Mouse (Mus musculus) hindbrain, postnatal 0 days (tissue): ENCODE results near the gene Asna1. TPM values are rescaled to one million over a fixed set of nuclear protein-coding genes. Genes with fewer than 3 reads are reported as not detected.

Experiments
- ATAC-seq: fragments of 200-750 bp; cut with Nextera tagmentation; 2 replicates; pipeline ENCODE4 v1.8.0; 2017; ENCODE audit warnings: mild to moderate bottlenecking, moderate TSS enrichment, moderate library complexity
- DNase-seq: peaks from one replicate; pipeline ENCODE4 v3.0.0-alpha.2; 2015; ENCODE audit warnings: low spot score
- H3K27ac ChIP-seq: fragments of 300-500 bp; sonication (generic); 2 replicates; pipeline ENCODE4 v1.5.1; 2014; ENCODE audit warnings: mild to moderate bottlenecking
- H3K27me3 ChIP-seq: fragments of 300-500 bp; sonication (generic); 2 replicates; pipeline ENCODE4 v1.6.1; 2014; ENCODE audit warnings: low read length, mixed read lengths; ENCODE audit not compliant: insufficient read depth
- H3K36me3 ChIP-seq: fragments of 300-500 bp; sonication (generic); 2 replicates; pipeline ENCODE4 v1.6.1; 2014; ENCODE audit warnings: low read length, mixed read lengths; ENCODE audit not compliant: insufficient read depth
- H3K4me1 ChIP-seq: fragments of 300-500 bp; sonication (generic); 2 replicates; pipeline ENCODE4 v1.6.1; 2014; ENCODE audit warnings: antibody characterized with exemption, low read length, mixed read lengths; ENCODE audit not compliant: insufficient read depth
- H3K4me2 ChIP-seq: fragments of 300-500 bp; sonication (generic); 2 replicates; pipeline ENCODE4 v1.6.1; 2014; ENCODE audit warnings: low read depth, mild to moderate bottlenecking, low read length, moderate library complexity, mixed read lengths
- H3K4me3 ChIP-seq: fragments of 300-500 bp; sonication (generic); 2 replicates; pipeline ENCODE4 v1.5.1; 2014; ENCODE audit warnings: low read length
- H3K9ac ChIP-seq: fragments of 300-500 bp; sonication (generic); replicated peaks from 2 replicates; pipeline ENCODE4 v1.6.1; 2014; ENCODE audit warnings: mild to moderate bottlenecking, low read length, moderate library complexity, mixed read lengths
- H3K9me3 ChIP-seq: fragments of 300-500 bp; sonication (generic); 2 replicates; pipeline ENCODE4 v1.6.1; 2016; ENCODE audit warnings: low read length, mixed read lengths
- CTCF ChIP-seq: IDR thresholded peaks from 2 replicates; pipeline ENCODE4 v1.5.1; 2016; ENCODE audit warnings: antibody characterized with exemption, control low read depth, low read depth
- WGBS: fragments of 180-500 bp; shearing (Covaris S2); extraction: QIAGEN DNeasy Blood & Tissue Kit; methylation state at CpG from one replicate; pipeline ENCODE4 v1.1.7; 2014; 5-methylcytosine and 5-hydroxymethylcytosine counted together
- microRNA-seq, 2 experiments: library from miRNA; unstranded; fragments of <30 nt; microRNA quantifications; one replicate each; pipeline ENCODE4; 2016
- polyA plus RNA-seq: library from polyadenylated mRNA; unstranded; fragments of >200 nt; fragmentation: Nextera tagmentation; extraction: Ambion mirVana; gene quantifications from 2 replicates; pipeline ENCODE4 v1.2.1, GENCODE M21; 2015
- total RNA-seq: library from RNA; depleted of rRNA; stranded (reverse); fragments of >200 nt; gene quantifications from 2 replicates; pipeline ENCODE4 v1.2.3, GENCODE M21; 2014; rRNA removed

Asna1 gene
- total and polyA plus RNA-seq, 2 experiments from 2014 or later = 150 to 165 TPM

DNA sequence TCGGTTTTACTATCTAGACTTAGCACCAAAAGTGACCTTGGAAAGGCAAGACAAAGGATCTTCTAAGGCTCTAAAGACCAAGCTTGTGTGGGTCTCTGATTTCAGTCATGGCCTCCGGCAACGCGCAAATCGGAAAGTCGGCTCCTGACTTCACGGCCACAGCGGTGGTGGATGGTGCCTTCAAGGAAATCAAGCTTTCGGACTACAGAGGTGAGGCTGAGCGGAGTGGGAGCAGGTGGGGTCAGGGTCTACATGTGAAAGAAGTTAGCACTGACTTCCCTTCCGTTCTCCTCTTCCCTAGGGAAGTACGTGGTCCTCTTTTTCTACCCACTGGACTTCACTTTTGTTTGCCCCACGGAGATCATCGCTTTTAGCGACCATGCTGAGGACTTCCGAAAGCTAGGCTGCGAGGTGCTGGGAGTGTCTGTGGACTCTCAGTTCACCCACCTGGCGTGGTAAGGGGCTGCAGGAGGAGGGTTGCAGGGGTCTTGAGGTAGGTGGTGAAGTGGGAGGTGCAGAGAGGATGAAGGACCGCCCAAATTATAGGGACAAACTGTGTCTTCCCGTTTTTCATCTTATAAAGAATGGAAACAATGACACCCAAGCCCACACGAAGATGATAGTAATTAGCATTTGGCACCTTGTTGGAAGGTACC lies 54.8 kb downstream of the Asna1 start:
- Histone ChIP-seq H3K4me3 (peak overlapping the region; percentile 73), H3K27me3 (no peaks in the 10 kb centered on the region), H3K4me2 (peak overlapping the region; percentile 88), H3K9ac (peak overlapping the region; percentile 88), H3K4me1 (peaks cover 17% of the 10 kb centered on the region), H3K27ac (peak overlapping the region; percentile 91), H3K36me3 (peaks cover 18% of the 10 kb centered on the region; the same call in 1 of the 2 replicates), H3K9me3 (no peaks in the 10 kb centered on the region)
- ATAC-seq = no peak
- no peak for TF ChIP-seq CTCF
- 6% methylated on average over 21 of the region's 21 CpGs for WGBS
- DNase-seq = no peak

DNA sequence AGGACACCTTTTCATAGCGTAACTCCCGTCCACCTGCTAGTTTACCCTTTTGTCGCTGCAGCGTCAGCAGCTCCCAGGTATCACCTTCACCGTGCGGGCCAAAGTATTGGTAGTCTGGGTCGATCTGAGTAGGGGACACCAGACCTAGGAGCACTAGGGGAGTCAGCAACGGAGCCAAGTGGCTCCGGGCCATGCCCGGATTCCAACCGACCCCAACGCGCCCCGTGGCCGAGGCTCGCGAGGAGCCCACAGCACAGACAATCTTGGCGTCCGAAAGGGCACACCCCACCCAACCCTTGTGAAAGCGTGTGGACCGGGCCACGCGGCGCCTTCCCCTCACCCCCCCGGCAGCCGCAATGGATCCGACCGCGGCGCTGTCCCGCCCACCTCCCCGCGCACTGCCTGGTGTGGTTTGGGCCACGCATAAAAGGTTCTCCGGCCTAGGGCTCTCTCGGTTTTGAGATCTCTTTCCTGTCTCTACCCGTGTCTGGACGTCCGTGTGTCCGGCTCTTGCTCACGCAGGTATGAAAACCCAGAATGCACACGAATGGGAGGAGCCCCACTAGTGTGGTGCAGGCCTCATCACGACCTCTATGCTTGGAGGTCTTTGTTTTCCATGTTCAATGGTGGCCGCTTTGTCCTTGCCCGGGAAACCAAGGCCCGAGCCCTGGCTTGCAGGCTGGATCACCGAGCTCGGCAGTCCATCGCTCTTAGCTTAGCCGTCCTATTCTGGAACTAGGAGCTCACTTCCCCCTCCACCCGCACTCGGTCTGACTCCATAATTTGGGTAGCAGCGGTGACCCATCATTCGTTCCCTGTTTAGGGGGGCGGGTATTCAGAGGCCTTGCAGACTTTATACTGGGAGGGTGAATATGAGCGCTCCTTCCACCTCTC lies 55.6 kb downstream of the Asna1 start, which contains the start of the genes Gm49661, Prdx2 and Rnaseh2a:
Gene Gm49661, minus strand, starts transcription at position 193 of the 894 bp plus-strand sequence.
Gene Prdx2, plus strand, starts transcription at position 347 of the 894 bp plus-strand sequence.
Gene Rnaseh2a, minus strand, starts transcription at position 527 of the 894 bp plus-strand sequence.
- peaks cover 17% of the 10 kb centered on the region for H3K4me1 ChIP-seq
- H3K27me3 ChIP-seq = no peaks in the 10 kb centered on the region
- ATAC-seq (peak; percentile 79), DNase-seq (peak; percentile 91)
- peaks cover 18% of the 10 kb centered on the region; the same call in 1 of the 2 replicates for H3K36me3 ChIP-seq
- peak within 1 kb of the TSS; percentile 88 for H3K4me2 ChIP-seq
- H3K9me3 ChIP-seq = no peaks in the 10 kb centered on the region
- H3K4me3 ChIP-seq = peak within 1 kb of the TSS; percentile 73
- H3K27ac ChIP-seq = peak within 1 kb of the TSS; percentile 91
- peak within 1 kb of the TSS; percentile 88 for H3K9ac ChIP-seq
- WGBS = under 1% methylated on average over 54 of the region's 56 CpGs
- TF ChIP-seq CTCF = no peak

DNA sequence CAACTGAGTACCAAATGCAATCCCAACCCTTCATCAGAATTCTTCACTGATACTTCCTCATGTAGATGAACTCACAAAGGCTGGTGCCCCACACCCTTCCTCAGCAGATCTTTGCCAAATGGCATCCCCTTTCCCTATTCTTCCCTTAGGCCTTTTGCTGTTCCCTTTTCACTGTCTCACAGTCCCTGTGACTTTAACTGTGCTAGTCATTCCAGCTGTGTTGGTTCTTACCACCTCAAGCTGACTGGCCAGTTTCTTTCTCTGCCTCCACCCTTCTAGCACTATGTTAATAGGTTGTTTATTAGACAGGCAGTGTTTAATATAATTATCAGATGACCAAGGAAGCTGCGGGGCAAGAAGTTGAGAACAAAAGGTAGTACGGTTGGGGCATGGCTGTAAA lies 56.4 kb downstream of the Asna1 start:
- WGBS = 24% methylated on average over 2 of the region's 2 CpGs
- Histone ChIP-seq H3K27me3 (no peaks in the 10 kb centered on the region), H3K36me3 (peaks cover 18% of the 10 kb centered on the region; the same call in 1 of the 2 replicates), H3K4me3 (peak overlapping the region; percentile 73), H3K4me2 (peak overlapping the region; percentile 88), H3K4me1 (peaks cover 17% of the 10 kb centered on the region), H3K27ac (peak overlapping the region; percentile 91), H3K9ac (peak overlapping the region; percentile 88; the same call in 1 of the 2 replicates), H3K9me3 (no peaks in the 10 kb centered on the region)
- ATAC-seq (no peak), DNase-seq (no peak)
- TF ChIP-seq CTCF = no peak

Small RNAs within 50 kb of the gene (microRNA-seq; reads per million reads assigned to microRNA genes)
- gene Mir7070 = 3.3 to 4.7 reads per million in 2 experiments

Other genes starting within 250 kb of the Asna1 start
- 90.4 and 92.5 TPM in 2 replicates for gene Nfix, start 224.9 kb downstream of the Asna1 start, total RNA-seq
- 123 and 126 TPM in 2 replicates for gene Nfix, start 224.9 kb downstream of the Asna1 start, polyA plus RNA-seq
- gene Dand5, start 202.5 kb downstream of the Asna1 start, total RNA-seq = 6.6 and 7.2 TPM in 2 replicates
- gene Dand5, start 202.5 kb downstream of the Asna1 start, polyA plus RNA-seq = 12.3 and 12.5 TPM in 2 replicates
- gene Gadd45gip1, start 193.8 kb downstream of the Asna1 start, total RNA-seq = 33.0 and 34.1 TPM in 2 replicates
- gene Gadd45gip1, start 193.8 kb downstream of the Asna1 start, polyA plus RNA-seq = 43.4 and 45.3 TPM in 2 replicates
- 62.5 and 68.1 TPM in 2 replicates for gene Rad23a, start 184.6 kb downstream of the Asna1 start, total RNA-seq
- gene Rad23a, start 184.6 kb downstream of the Asna1 start, polyA plus RNA-seq = 90.6 and 98.0 TPM in 2 replicates
- gene Calr, start 178.3 kb downstream of the Asna1 start, total RNA-seq = 350 and 359 TPM in 2 replicates
- 418 and 457 TPM in 2 replicates for gene Calr, start 178.3 kb downstream of the Asna1 start, polyA plus RNA-seq
- gene Farsa, start 168.3 kb downstream of the Asna1 start, total RNA-seq = 77.5 and 86.1 TPM in 2 replicates
- 87.4 and 89.8 TPM in 2 replicates for gene Farsa, start 168.3 kb downstream of the Asna1 start, polyA plus RNA-seq
- gene Syce2, start 153.2 kb downstream of the Asna1 start, total RNA-seq = 11.8 and 14.0 TPM in 2 replicates
- 62.1 and 64.4 TPM in 2 replicates for gene Syce2, start 153.2 kb downstream of the Asna1 start, polyA plus RNA-seq
- 24.9 and 37.8 TPM in 2 replicates for gene Gcdh, start 131.4 kb downstream of the Asna1 start, total RNA-seq
- 36.5 and 41.3 TPM in 2 replicates for gene Gcdh, start 131.4 kb downstream of the Asna1 start, polyA plus RNA-seq
- 1.2 TPM in 1 of 2 replicates, not detected in the other for gene Klf1, start 123.4 kb downstream of the Asna1 start, total RNA-seq
- gene Klf1, start 123.4 kb downstream of the Asna1 start, polyA plus RNA-seq = 0.34 and 0.98 TPM in 2 replicates
- gene Dnase2a, start 116.7 kb downstream of the Asna1 start, total RNA-seq = 15.0 and 24.5 TPM in 2 replicates
- gene Dnase2a, start 116.7 kb downstream of the Asna1 start, polyA plus RNA-seq = 8.6 and 8.8 TPM in 2 replicates
- gene Mast1, start 87.9 kb downstream of the Asna1 start, total RNA-seq = 70.9 and 83.0 TPM in 2 replicates
- 61.9 and 69.5 TPM in 2 replicates for gene Mast1, start 87.9 kb downstream of the Asna1 start, polyA plus RNA-seq
- 5.8 and 11.6 TPM in 2 replicates for gene Rtbdn, start 78.3 kb downstream of the Asna1 start, total RNA-seq
- gene Rtbdn, start 78.3 kb downstream of the Asna1 start, polyA plus RNA-seq = 3.5 and 4.1 TPM in 2 replicates
- gene Gm49661, start 55.8 kb downstream of the Asna1 start, total RNA-seq = not detected in 2 replicates
- gene Gm49661, start 55.8 kb downstream of the Asna1 start, polyA plus RNA-seq = not detected in 2 replicates
- 688 and 763 TPM in 2 replicates for gene Prdx2, start 55.7 kb downstream of the Asna1 start, total RNA-seq
- gene Prdx2, start 55.7 kb downstream of the Asna1 start, polyA plus RNA-seq = 925 and 937 TPM in 2 replicates
- gene Rnaseh2a, start 55.5 kb downstream of the Asna1 start, total RNA-seq = 37.3 and 45.9 TPM in 2 replicates
- gene Rnaseh2a, start 55.5 kb downstream of the Asna1 start, polyA plus RNA-seq = 59.0 and 59.7 TPM in 2 replicates
- gene Junb, start 46.6 kb downstream of the Asna1 start, total RNA-seq = 16.9 and 17.8 TPM in 2 replicates
- 6.3 and 7.9 TPM in 2 replicates for gene Junb, start 46.6 kb downstream of the Asna1 start, polyA plus RNA-seq
- gene Hook2, start 34.7 kb downstream of the Asna1 start, total RNA-seq = 18.9 and 19.0 TPM in 2 replicates
- gene Hook2, start 34.7 kb downstream of the Asna1 start, polyA plus RNA-seq = 29.7 and 33.4 TPM in 2 replicates
- not detected in 2 replicates for gene Best2, start 10.8 kb downstream of the Asna1 start, total RNA-seq
- gene Best2, start 10.8 kb downstream of the Asna1 start, polyA plus RNA-seq = 0.09 and 0.26 TPM in 2 replicates
- gene Trir, start 1.5 kb upstream of the Asna1 start, total RNA-seq = 220 and 238 TPM in 2 replicates
- 146 and 152 TPM in 2 replicates for gene Trir, start 1.5 kb upstream of the Asna1 start, polyA plus RNA-seq
- 174 and 183 TPM in 2 replicates for gene Tnpo2, start 11.6 kb upstream of the Asna1 start, total RNA-seq
- gene Tnpo2, start 11.6 kb upstream of the Asna1 start, polyA plus RNA-seq = 48.1 and 49.1 TPM in 2 replicates
- 104 and 114 TPM in 2 replicates for gene Fbxw9, start 34.8 kb upstream of the Asna1 start, total RNA-seq
- 78.9 and 82.2 TPM in 2 replicates for gene Fbxw9, start 34.8 kb upstream of the Asna1 start, polyA plus RNA-seq
- not detected in 2 replicates for gene Gm5741, start 42.7 kb upstream of the Asna1 start, total RNA-seq
- 0.71 and 0.76 TPM in 2 replicates for gene Gm5741, start 42.7 kb upstream of the Asna1 start, polyA plus RNA-seq
- 77.5 and 103 TPM in 2 replicates for gene Dhps, start 46.5 kb upstream of the Asna1 start, total RNA-seq
- gene Dhps, start 46.5 kb upstream of the Asna1 start, polyA plus RNA-seq = 118 and 123 TPM in 2 replicates
- 109 and 123 TPM in 2 replicates for gene Wdr83os, start 55.5 kb upstream of the Asna1 start, total RNA-seq
- gene Wdr83os, start 55.5 kb upstream of the Asna1 start, polyA plus RNA-seq = 129 and 131 TPM in 2 replicates
- gene Wdr83, start 56.0 kb upstream of the Asna1 start, total RNA-seq = 21.4 TPM in 2 replicates
- gene Wdr83, start 56.0 kb upstream of the Asna1 start, polyA plus RNA-seq = 38.6 and 38.9 TPM in 2 replicates
- 32.9 and 34.3 TPM in 2 replicates for gene Man2b1, start 58.0 kb upstream of the Asna1 start, total RNA-seq
- gene Man2b1, start 58.0 kb upstream of the Asna1 start, polyA plus RNA-seq = 22.5 TPM in 2 replicates
- 1.5 and 2.4 TPM in 2 replicates for gene Zfp791, start 97.8 kb upstream of the Asna1 start, total RNA-seq
- gene Zfp791, start 97.8 kb upstream of the Asna1 start, polyA plus RNA-seq = 2.4 and 2.5 TPM in 2 replicates
- gene Cks1brt, start 126.6 kb upstream of the Asna1 start, total RNA-seq = not detected in 2 replicates
- not detected in 2 replicates for gene Cks1brt, start 126.6 kb upstream of the Asna1 start, polyA plus RNA-seq
- not detected in 2 replicates for gene Olfr371, start 200.7 kb upstream of the Asna1 start, total RNA-seq
- gene Olfr371, start 200.7 kb upstream of the Asna1 start, polyA plus RNA-seq = not detected in 2 replicates